Mouse (Mus musculus) gastrocnemius, adult 2 months (tissue): Measurements from ENCODE around the gene Ift52. TPM values are rescaled to one million over a fixed set of nuclear protein-coding genes. Genes with fewer than 3 reads are reported as not detected.
A peak's percentile ranks its signal among the peaks of the same experiment; 100 is the strongest.

Experiments
- DNase-seq: peaks from one replicate; pipeline ENCODE4 v3.0.0; 2022
- H3K27ac ChIP-seq: fragments of 200-600 bp; 2 replicates; pipeline ENCODE4 v1.8.1; 2022; ENCODE audit warnings: mild to moderate bottlenecking
- H3K4me3 ChIP-seq: fragments of 200-600 bp; 2 replicates; pipeline ENCODE4 v1.8.1; 2022; ENCODE audit warnings: mild to moderate bottlenecking, moderate library complexity
- CTCF ChIP-seq: fragments of 200-600 bp; IDR thresholded peaks from 2 replicates; pipeline ENCODE4 v1.8.1; 2022; ENCODE audit warnings: antibody characterized with exemption, mild to moderate bottlenecking, moderate library complexity
- intact Hi-C: fragments of 180-260 bp; cut with DNase I; formaldehyde crosslinking; loops from one replicate; pipeline ENCODE4 v1.15.1; 2025
- total RNA-seq, 2 experiments: library from RNA; stranded (reverse); gene quantifications; 2 replicates each; pipeline ENCODE4 v1.2.3; 2021

Gene Ift52
- total RNA-seq, 2 experiments from 2014 or later = 13.2 to 15.1 TPM

DNA sequence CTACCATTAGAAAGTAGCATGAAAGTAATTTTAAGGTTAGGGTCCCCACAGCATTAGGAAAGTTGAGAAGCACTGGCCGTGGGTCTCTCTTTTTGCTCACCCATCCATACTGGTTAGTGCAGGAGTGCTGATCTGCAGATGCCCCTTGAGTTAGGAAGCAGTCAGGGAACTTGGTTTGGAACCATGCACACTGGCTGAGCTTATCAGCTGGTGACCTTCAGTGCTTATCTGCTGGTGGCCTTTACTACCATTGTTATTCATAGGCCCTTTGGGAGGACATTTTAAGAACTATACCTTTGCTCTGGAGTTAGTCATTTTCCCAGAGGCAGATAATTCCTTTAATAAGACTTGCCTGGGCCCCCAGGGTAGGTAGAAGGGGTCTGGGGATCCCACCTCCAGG is 50.1 kb downstream of the Ift52 start:
- intact Hi-C loops = no loop called here
- Histone ChIP-seq H3K27ac (no peak overlapping the region), H3K4me3 (no peak overlapping the region)
- no peak for TF ChIP-seq CTCF
- no peak for DNase-seq

DNA sequence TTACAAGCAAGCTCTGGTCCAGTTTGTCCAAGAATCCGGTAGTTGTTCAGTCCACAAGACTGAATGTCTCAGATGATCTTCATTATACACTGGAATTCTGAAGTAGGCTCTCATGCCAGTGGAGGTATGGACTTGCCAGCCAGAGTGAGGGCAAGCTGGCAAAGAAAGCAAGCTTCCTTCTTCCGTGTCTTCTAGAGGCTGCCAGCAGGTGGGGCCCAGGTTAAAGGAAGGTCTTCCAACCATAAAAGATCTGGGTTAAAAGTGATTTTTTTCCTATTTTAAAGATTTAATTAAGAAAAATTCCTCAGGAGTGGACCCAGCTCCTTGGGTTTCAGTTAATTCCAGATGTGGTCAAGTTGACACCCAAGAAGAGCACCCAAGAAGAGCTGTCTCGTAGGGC is 53.1 kb downstream of the Ift52 start:
- H3K27ac ChIP-seq = no peak overlapping the region
- DNase-seq = no peak
- TF ChIP-seq CTCF = no peak
- no peak overlapping the region for H3K4me3 ChIP-seq
- intact Hi-C loops = no loop called here

- intact Hi-C loops = no loop called here
- no peak overlapping the region for H3K4me3 ChIP-seq
- DNase-seq = no peak
- H3K27ac ChIP-seq = no peak overlapping the region
- no peak for TF ChIP-seq CTCF
These were observed 54.4 kb downstream of the Ift52 start for GRCm38 (mm10) chr2:163071590-163071989.

GRCm38 (mm10) chr2:163073023-163073757 is 56.0 kb downstream of the Ift52 start:
- Histone ChIP-seq H3K27ac (no peak overlapping the region), H3K4me3 (no peak overlapping the region)
- TF ChIP-seq CTCF = no peak
- no peak for DNase-seq
- intact Hi-C loops = no loop called here

DNA sequence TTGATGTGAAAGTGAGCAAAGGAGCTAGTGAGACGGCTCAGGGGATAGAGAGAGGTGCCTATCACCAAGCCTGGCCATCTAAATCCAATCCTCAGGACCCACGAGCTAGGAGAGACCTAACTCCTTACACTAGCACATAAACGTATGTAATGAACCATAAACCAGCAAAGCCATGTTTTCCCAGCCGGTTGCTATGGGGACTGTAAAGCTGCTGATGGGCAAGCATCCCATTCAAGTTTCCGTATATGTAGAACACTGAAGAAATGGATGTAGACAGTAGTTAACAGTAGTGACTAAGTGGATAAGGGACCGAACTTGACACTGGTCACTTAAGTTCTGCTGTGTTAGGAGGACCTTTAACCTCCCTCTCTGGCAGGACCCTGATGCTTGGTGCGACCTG is 56.9 kb downstream of the Ift52 start:
- DNase-seq = no peak
- intact Hi-C loops = no loop called here
- Histone ChIP-seq H3K4me3 (no peak overlapping the region), H3K27ac (no peak overlapping the region)
- no peak for TF ChIP-seq CTCF

DNA sequence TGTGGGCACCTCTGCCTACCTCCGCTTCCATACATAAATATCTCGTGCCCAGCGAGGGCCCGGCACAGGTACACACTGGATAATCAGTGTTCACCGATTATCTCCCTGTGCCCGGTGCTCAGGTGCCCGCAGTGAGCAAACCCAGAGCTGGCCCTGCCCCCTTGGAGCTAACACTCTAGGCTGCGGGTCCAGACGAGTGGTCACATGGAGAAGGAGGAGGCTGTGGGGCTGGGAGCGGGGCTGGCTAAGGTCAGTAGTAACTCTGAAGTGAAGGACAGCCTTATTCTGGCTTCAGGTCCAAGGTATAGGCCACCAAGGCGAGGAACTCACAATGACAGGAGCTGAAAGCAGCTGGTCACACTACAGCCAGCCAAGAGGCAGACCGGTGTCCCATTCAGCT is 57.7 kb downstream of the Ift52 start:
- TF ChIP-seq CTCF = no peak
- Histone ChIP-seq H3K4me3 (no peak overlapping the region), H3K27ac (no peak overlapping the region)
- intact Hi-C loops = no loop called here
- no peak for DNase-seq

GRCm38 (mm10) chr2:163075234-163075633 is 58.1 kb downstream of the Ift52 start:
- intact Hi-C loops = no loop called here
- no peak for TF ChIP-seq CTCF
- Histone ChIP-seq H3K27ac (no peak overlapping the region), H3K4me3 (no peak overlapping the region)
- no peak for DNase-seq

DNA sequence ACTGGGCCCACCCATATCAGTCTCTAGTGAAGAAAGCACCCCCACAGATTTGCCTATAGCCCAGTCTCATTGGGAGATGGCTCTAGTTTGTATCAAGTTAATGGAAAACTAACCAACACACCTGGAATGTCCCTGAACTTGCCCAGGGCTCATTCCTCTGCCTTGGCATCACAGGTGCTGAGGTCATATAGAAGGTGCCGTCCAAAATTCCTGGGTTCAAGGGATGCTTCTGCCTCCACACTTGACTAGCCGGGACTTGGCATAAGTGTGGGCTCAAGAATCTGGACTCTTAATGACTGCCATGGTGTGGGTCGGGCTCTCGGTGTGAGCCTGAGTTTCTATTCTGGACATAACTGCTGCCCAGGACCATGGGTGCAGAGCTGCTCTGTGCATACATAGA is 61.9 kb downstream of the Ift52 start:
- Histone ChIP-seq H3K4me3 (no peak overlapping the region), H3K27ac (no peak overlapping the region)
- no peak for TF ChIP-seq CTCF
- intact Hi-C loops = no loop called here
- DNase-seq = no peak

DNA sequence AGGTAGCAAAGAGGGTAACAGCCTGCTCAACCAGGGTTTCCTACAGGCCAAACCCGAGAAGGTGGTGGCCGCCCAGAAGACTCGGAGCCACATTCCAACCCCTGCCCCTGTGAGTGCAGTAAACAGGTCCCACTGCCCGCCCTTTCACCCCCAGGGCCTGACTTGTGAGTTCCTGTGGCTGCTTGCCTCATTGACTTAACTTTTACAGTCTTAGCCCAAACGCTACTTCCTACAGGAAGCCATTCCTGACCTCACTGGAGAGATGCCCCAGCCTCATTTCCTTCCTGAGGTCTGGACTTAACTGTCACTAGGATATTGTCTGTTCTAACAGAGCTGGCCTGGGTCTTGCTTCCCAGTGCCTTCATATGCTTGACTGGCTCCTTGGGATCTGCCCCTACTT is 65.4 kb downstream of the Ift52 start:
- Histone ChIP-seq H3K4me3 (no peak overlapping the region), H3K27ac (no peak overlapping the region)
- DNase-seq = no peak
- intact Hi-C loops = no loop called here
- TF ChIP-seq CTCF = no peak

DNA sequence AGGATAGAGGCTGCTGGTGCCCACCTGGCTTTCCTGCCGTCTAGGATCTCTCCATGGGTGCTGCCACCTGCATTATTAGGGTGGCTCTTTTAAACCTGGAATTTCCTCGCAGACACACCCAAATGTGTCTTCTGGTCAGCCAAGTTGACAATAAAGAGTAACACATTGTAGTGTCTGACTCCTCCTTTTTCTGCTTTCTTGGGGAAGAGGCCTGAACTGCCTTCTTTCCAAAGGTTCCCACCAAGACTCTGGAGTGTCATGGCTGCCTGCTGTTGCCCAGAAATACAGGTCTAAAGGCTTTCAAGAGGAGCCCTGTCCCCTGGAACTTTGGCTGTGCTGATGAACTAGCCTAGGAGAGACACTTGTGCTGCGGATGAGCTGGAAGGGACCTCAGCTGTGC is 67.4 kb downstream of the Ift52 start:
- no peak for DNase-seq
- no peak overlapping the region for H3K4me3 ChIP-seq
- no peak for TF ChIP-seq CTCF
- no peak overlapping the region for H3K27ac ChIP-seq
- intact Hi-C loops = no loop called here

DNA sequence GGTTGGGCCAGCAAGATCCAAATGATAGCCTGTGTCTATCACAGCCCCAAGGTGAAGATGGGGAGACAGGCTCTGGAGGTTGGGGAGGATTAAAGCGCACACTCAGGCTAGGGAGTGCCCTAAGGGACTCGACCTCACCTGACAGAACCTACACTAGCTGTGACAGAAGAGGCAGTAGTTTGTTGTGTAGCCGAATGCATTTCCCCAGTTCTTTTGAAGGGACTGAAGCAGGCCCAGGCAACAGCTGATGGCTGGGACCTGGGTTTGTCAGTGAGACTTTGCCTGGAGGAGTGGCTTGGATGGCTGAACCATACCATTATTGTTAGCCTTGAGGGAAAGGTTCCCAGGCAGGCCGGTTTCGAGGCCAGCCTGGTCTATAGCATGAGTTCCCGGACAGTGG is 67.9 kb downstream of the Ift52 start:
- no peak for DNase-seq

DNA sequence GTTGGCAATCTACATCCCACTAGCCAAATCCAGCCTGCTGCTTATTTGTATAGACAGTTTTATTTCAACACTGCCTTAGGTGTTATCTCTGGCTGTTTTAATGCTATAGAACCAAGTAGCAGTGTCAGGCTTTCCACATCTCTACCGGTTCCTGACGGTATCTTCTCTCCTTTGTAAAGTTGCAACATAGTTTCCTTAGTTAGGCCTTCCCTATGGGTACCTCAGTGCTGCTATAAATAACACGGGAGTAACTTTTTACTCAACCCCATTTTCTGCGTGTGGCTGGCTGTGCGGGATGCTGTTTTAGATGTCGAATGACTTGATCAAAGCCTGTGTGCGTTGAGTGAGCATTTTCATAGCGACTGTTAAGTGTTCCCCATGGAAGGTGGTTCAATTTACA is 69.4 kb downstream of the Ift52 start:
- Histone ChIP-seq H3K27ac (no peak overlapping the region), H3K4me3 (no peak overlapping the region)
- intact Hi-C loops = no loop called here
- DNase-seq = no peak
- no peak for TF ChIP-seq CTCF

More for the DNA sequence above, 67.9 kb downstream of the Ift52 start:
- intact Hi-C loops = no loop called here
- H3K27ac ChIP-seq = no peak overlapping the region
- no peak overlapping the region for H3K4me3 ChIP-seq
- TF ChIP-seq CTCF = no peak

DNA sequence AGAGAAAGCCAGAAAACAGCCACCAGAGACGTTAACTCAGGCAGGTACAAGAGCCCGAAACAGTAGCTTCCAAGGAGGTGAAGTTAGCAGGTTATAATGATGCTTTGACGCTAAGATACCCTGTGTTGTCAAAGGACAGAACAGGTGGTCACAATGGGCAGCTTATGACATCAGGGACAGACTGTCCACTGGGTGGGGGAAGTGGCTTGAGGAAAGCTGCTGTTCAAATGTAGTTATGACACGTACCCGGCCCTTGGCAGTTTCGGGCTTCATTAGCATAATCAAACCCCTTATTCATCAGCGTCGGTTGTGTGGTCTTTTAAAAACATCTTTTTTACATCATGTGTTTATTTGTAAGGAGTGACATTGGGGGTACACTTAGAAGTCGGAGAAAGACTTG is 70.6 kb downstream of the Ift52 start, which contains the start of gene Gtsf1l:
Gene Gtsf1l (minus strand): TSS at position 128 of the 400 bp plus-strand sequence.
- intact Hi-C loops = no loop called here

DNA sequence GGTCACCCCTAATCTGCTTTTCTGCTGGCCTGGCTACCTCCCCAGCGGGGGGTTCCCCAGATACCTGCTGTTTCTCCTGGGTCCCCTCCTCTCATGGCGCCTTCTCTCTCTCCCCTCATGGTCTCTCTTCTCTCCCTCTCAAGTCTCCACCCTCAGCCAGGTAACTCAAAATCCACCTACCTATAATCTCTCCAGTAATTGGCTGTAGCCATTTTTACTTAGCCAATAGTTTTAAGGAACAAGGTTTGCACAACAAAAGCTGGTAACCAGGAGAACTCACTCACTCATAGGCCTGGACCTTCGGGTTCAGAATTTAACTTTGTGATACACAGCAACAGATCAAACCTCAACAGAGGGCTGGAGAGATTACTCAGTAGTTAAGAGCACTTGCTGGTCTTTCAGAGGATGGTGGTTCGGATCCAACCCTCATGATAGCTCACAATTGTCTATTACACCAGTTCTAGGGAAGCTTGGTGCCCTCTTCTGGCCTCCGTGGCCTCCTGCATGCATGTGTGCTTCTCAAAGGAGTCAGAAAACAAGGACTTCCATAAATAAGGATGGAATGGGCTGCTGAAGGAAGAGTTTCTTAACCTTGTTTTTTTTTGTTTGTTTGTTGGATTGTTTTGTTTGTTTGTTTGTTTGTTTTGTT is 72.4 kb downstream of the Ift52 start:
- no peak overlapping the region for H3K4me3 ChIP-seq
- no peak for DNase-seq
- intact Hi-C loops = no loop called here
- peak; percentile 44 for TF ChIP-seq CTCF
- no peak overlapping the region for H3K27ac ChIP-seq

More for the DNA sequence above, 70.6 kb downstream of the Ift52 start, which contains the start of gene Gtsf1l:
- Histone ChIP-seq H3K4me3 (no peak within 1 kb of the TSS), H3K27ac (no peak within 1 kb of the TSS)
- DNase-seq = no peak
- no peak for TF ChIP-seq CTCF
